Mouse (Mus musculus): ENCODE measurements at regions not wholly inside any gene's neighbourhood (a gene's known extent, or its start where the extent isn't known, plus 50 kb on each side); places are given as distances from the start of the nearest gene placed in this dataset.

GRCm38 (mm10) chr1:35238139-35238538, 388.4 kb downstream of the Plekhb2 start:
- TF ChIP-seq POLR2A (IDR thresholded peaks at IDR 0.05; ENCODE audit: insufficient read depth, low read length) (no peak), CTCF (IDR thresholded peaks at IDR 0.05; ENCODE audit: low read depth, low read length) (no peak)
